Mouse (Mus musculus) ES-Bruce4 (cell line): ENCODE measurements around the gene Mettl11b. TPM values are rescaled to one million over a fixed set of nuclear protein-coding genes. Genes with fewer than 3 reads are reported as not detected.

ENCODE experiments used
- H3K27ac ChIP-seq: 2 replicates; pipeline ENCODE4 v1.5.1; 2012; ENCODE audit warnings: low read length, inconsistent platforms; ENCODE audit not compliant: insufficient read depth
- H3K27me3 ChIP-seq: 2 replicates; pipeline ENCODE4 v1.6.1; 2012; ENCODE audit warnings: mild to moderate bottlenecking, low read length, inconsistent platforms; ENCODE audit not compliant: control insufficient read depth, poor library complexity, insufficient read depth, severe bottlenecking
- H3K36me3 ChIP-seq: 2 replicates; pipeline ENCODE4 v1.6.1; 2012; ENCODE audit warnings: inconsistent platforms, mild to moderate bottlenecking, low read length, moderate library complexity; ENCODE audit not compliant: control insufficient read depth, poor library complexity, insufficient read depth, severe bottlenecking
- H3K4me1 ChIP-seq: one replicate; pipeline ENCODE4 v1.8.1; 2011; ENCODE audit warnings: low read length; ENCODE audit not compliant: control insufficient read depth, insufficient read depth
- H3K4me3 ChIP-seq: 2 replicates; pipeline ENCODE4 v1.5.1; 2011; ENCODE audit warnings: low read depth, mild to moderate bottlenecking, low read length
- H3K9ac ChIP-seq: 2 replicates; pipeline ENCODE4 v1.6.1; 2012; ENCODE audit warnings: low read depth, mild to moderate bottlenecking, inconsistent platforms; ENCODE audit not compliant: poor library complexity, severe bottlenecking
- H3K9me3 ChIP-seq: replicated peaks from 2 replicates; pipeline ENCODE4 v1.6.1; 2012; ENCODE audit warnings: mild to moderate bottlenecking, low read length, inconsistent platforms; ENCODE audit not compliant: control insufficient read depth, poor library complexity, insufficient read depth, severe bottlenecking
- CTCF ChIP-seq: IDR thresholded peaks from one replicate; pipeline ENCODE4 v1.8.1; 2011; ENCODE audit warnings: low read depth, low read length
- EP300 ChIP-seq: IDR thresholded peaks from 2 replicates; pipeline ENCODE4 v1.6.1; 2011; ENCODE audit warnings: low read depth, low read length; ENCODE audit not compliant: insufficient read depth
- POLR2A ChIP-seq: IDR thresholded peaks from one replicate; pipeline ENCODE4 v1.8.1; 2011; ENCODE audit warnings: low read length; ENCODE audit not compliant: insufficient read depth
- polyA plus RNA-seq: library from polyadenylated mRNA; stranded (reverse); fragments of >200 nt; gene quantifications from 2 replicates; pipeline ENCODE4 v1.2.4, GENCODE M21; 2011; ENCODE audit warnings: low read depth; ENCODE audit not compliant: missing spikeins, insufficient read depth, insufficient read length

The Mettl11b gene
- polyA plus RNA-seq, 1 experiment: not detected

- no peak overlapping the region for H3K4me3 ChIP-seq
- no peaks in the 10 kb centered on the region for H3K27me3 ChIP-seq
- H3K27ac ChIP-seq: no peak overlapping the region
- no peaks in the 10 kb centered on the region for H3K9me3 ChIP-seq
- H3K36me3 ChIP-seq: no peaks in the 10 kb centered on the region
- TF ChIP-seq POLR2A (no peak), EP300 (no peak), CTCF (no peak)
- H3K9ac ChIP-seq: no peak overlapping the region
- no peaks in the 10 kb centered on the region for H3K4me1 ChIP-seq
These were observed 1.1 kb downstream of the Mettl11b start for GRCm38 (mm10) chr1:163723913-163724312.

- Histone ChIP-seq H3K27ac (no peak overlapping the region), H3K4me3 (no peak overlapping the region), H3K27me3 (no peaks in the 10 kb centered on the region), H3K9me3 (0 out of 2 replicates have a peak, but pooled peaks cover 5% of the 10 kb centered on the region), H3K4me1 (no peaks in the 10 kb centered on the region), H3K36me3 (no peaks in the 10 kb centered on the region), H3K9ac (no peak overlapping the region)
- TF ChIP-seq CTCF: no peak
- no peak for TF ChIP-seq POLR2A
- TF ChIP-seq EP300: no peak
These were observed 16.4 kb downstream of the Mettl11b start for GRCm38 (mm10) chr1:163708618-163709017.

- H3K27me3 ChIP-seq: no peaks in the 10 kb centered on the region
- H3K36me3 ChIP-seq: no peaks in the 10 kb centered on the region
- no peak overlapping the region for H3K9ac ChIP-seq
- H3K4me3 ChIP-seq: no peak overlapping the region
- no peaks in the 10 kb centered on the region for H3K9me3 ChIP-seq
- no peak overlapping the region for H3K27ac ChIP-seq
- TF ChIP-seq POLR2A (no peak), CTCF (no peak), EP300 (no peak)
- no peaks in the 10 kb centered on the region for H3K4me1 ChIP-seq
These were observed 24.5 kb downstream of the Mettl11b start for GRCm38 (mm10) chr1:163700571-163700970.

- H3K4me3 ChIP-seq: no peak overlapping the region
- no peaks in the 10 kb centered on the region for H3K4me1 ChIP-seq
- no peaks in the 10 kb centered on the region for H3K27me3 ChIP-seq
- no peak overlapping the region for H3K9ac ChIP-seq
- no peaks in the 10 kb centered on the region for H3K9me3 ChIP-seq
- H3K36me3 ChIP-seq: no peaks in the 10 kb centered on the region
- TF ChIP-seq EP300: no peak
- TF ChIP-seq CTCF: no peak
- no peak for TF ChIP-seq POLR2A
- H3K27ac ChIP-seq: no peak overlapping the region
These were observed 25.3 kb downstream of the Mettl11b start for GRCm38 (mm10) chr1:163699702-163700101.

GRCm38 (mm10) chr1:163691860-163692259 is 33.2 kb downstream of the Mettl11b start:
- TF ChIP-seq POLR2A: no peak
- no peak for TF ChIP-seq EP300
- TF ChIP-seq CTCF: no peak
- Histone ChIP-seq H3K36me3 (no peaks in the 10 kb centered on the region), H3K9ac (no peak overlapping the region), H3K4me3 (no peak overlapping the region), H3K27me3 (no peaks in the 10 kb centered on the region), H3K9me3 (no peaks in the 10 kb centered on the region), H3K4me1 (no peaks in the 10 kb centered on the region), H3K27ac (no peak overlapping the region)

GRCm38 (mm10) chr1:163682935-163683430 is 42.0 kb downstream of the Mettl11b start:
- Histone ChIP-seq H3K9me3 (no peaks in the 10 kb centered on the region), H3K27ac (no peak overlapping the region), H3K9ac (no peak overlapping the region), H3K4me1 (no peaks in the 10 kb centered on the region), H3K27me3 (no peaks in the 10 kb centered on the region; the same call in 1 of the 2 replicates), H3K4me3 (no peak overlapping the region), H3K36me3 (no peaks in the 10 kb centered on the region)
- TF ChIP-seq CTCF (no peak), POLR2A (no peak), EP300 (no peak)
